Mouse (Mus musculus): ENCODE data around the gene Egln3. TPM values are rescaled to one million over a fixed set of nuclear protein-coding genes. Genes with fewer than 3 reads are reported as not detected.
A peak's percentile ranks its signal among the peaks of the same experiment; 100 is the strongest.

Gene Egln3
- polyA plus RNA-seq, 1 experiment from 2014 or later = 69.4 TPM

- peaks cover 18% of the 10 kb centered on the region for H3K4me1 ChIP-seq (ENCODE audit: control insufficient read depth, insufficient read depth, low read length)
- no peak overlapping the region for H3K4me2 ChIP-seq (ENCODE audit: low read depth, low read length)
- H3K27me3 ChIP-seq (replicated peaks; ENCODE audit: control insufficient read depth, insufficient read depth, low read length) = no peaks in the 10 kb centered on the region
- no peaks in the 10 kb centered on the region for H3K9me3 ChIP-seq (ENCODE audit: control insufficient read depth, low read length)
- H3K4me3 ChIP-seq (ENCODE audit: low read length) = no peak overlapping the region
- no peak overlapping the region for H3K9ac ChIP-seq (ENCODE audit: low read depth, low read length)
- no peak for ATAC-seq
- H3K27ac ChIP-seq (ENCODE audit: low read length) = 0 out of 2 replicates have a peak overlapping the region, but pooled peaks have one; percentile 35
- H3K36me3 ChIP-seq (ENCODE audit: control insufficient read depth, insufficient read depth, low read length) = no peaks in the 10 kb centered on the region
- WGBS = 44% methylated on average over 8 of the region's 8 CpGs
Observed at GRCm38 (mm10) chr12:54208433-54209181, 4.9 kb upstream of the Egln3 start.

GRCm38 (mm10) chr12:54205731-54206130 lies 2.1 kb upstream of the Egln3 start:
- 87% methylated on average over 4 of the region's 4 CpGs for WGBS
- peak overlapping the region; percentile 47; the same call in 1 of the 2 replicates for H3K27ac ChIP-seq (ENCODE audit: low read length)
- H3K4me2 ChIP-seq (ENCODE audit: low read depth, low read length) = no peak overlapping the region
- no peaks in the 10 kb centered on the region for H3K9me3 ChIP-seq (ENCODE audit: control insufficient read depth, low read length)
- no peak overlapping the region for H3K9ac ChIP-seq (ENCODE audit: low read depth, low read length)
- ATAC-seq = 0 out of 2 replicates have a peak, but pooled peaks have one; percentile 9
- peaks cover 12% of the 10 kb centered on the region for H3K4me1 ChIP-seq (ENCODE audit: control insufficient read depth, insufficient read depth, low read length)
- no peaks in the 10 kb centered on the region for H3K36me3 ChIP-seq (ENCODE audit: control insufficient read depth, insufficient read depth, low read length)
- H3K27me3 ChIP-seq (replicated peaks; ENCODE audit: control insufficient read depth, insufficient read depth, low read length) = no peaks in the 10 kb centered on the region
- no peak overlapping the region for H3K4me3 ChIP-seq (ENCODE audit: low read length)

- no peaks in the 10 kb centered on the region for H3K36me3 ChIP-seq (ENCODE audit: control insufficient read depth, insufficient read depth, low read length)
- H3K27me3 ChIP-seq (replicated peaks; ENCODE audit: control insufficient read depth, insufficient read depth, low read length) = no peaks in the 10 kb centered on the region
- no peak overlapping the region for H3K9ac ChIP-seq (ENCODE audit: low read depth, low read length)
- peak overlapping the region; percentile 47; the same call in 1 of the 2 replicates for H3K27ac ChIP-seq (ENCODE audit: low read length)
- H3K4me2 ChIP-seq (ENCODE audit: low read depth, low read length) = no peak overlapping the region
- peaks cover 13% of the 10 kb centered on the region for H3K4me1 ChIP-seq (ENCODE audit: control insufficient read depth, insufficient read depth, low read length)
- 13% methylated on average over 1 of the region's 1 CpGs for WGBS
- peak; percentile 39 for ATAC-seq
- H3K4me3 ChIP-seq (ENCODE audit: low read length) = no peak overlapping the region
- H3K9me3 ChIP-seq (ENCODE audit: control insufficient read depth, low read length) = no peaks in the 10 kb centered on the region
Observed at GRCm38 (mm10) chr12:54205195-54205594, 1.5 kb upstream of the Egln3 start.

- H3K4me2 ChIP-seq (ENCODE audit: low read depth, low read length) = peak overlapping the region; percentile 57
- H3K27me3 ChIP-seq (replicated peaks; ENCODE audit: control insufficient read depth, insufficient read depth, low read length) = no peaks in the 10 kb centered on the region
- WGBS = 2% methylated on average over 55 of the region's 55 CpGs
- peak; percentile 56 for ATAC-seq
- no peaks in the 10 kb centered on the region for H3K9me3 ChIP-seq (ENCODE audit: control insufficient read depth, low read length)
- peak overlapping the region; percentile 74 for H3K4me3 ChIP-seq (ENCODE audit: low read length)
- no peaks in the 10 kb centered on the region for H3K36me3 ChIP-seq (ENCODE audit: control insufficient read depth, insufficient read depth, low read length)
- peak overlapping the region; percentile 90 for H3K27ac ChIP-seq (ENCODE audit: low read length)
- peak overlapping the region; percentile 87 for H3K9ac ChIP-seq (ENCODE audit: low read depth, low read length)
- H3K4me1 ChIP-seq (ENCODE audit: control insufficient read depth, insufficient read depth, low read length) = peaks cover 25% of the 10 kb centered on the region
Observed at GRCm38 (mm10) chr12:54202765-54203655, 650 bp downstream of the Egln3 start.

- no peak for ATAC-seq
- H3K4me2 ChIP-seq (ENCODE audit: low read depth, low read length) = peak overlapping the region; percentile 57
Observed at GRCm38 (mm10) chr12:54202276-54202675, 1.4 kb downstream of the Egln3 start.

GRCm38 (mm10) chr12:54200856-54201255 lies 2.8 kb downstream of the Egln3 start:
- H3K4me3 ChIP-seq (ENCODE audit: low read length) = peak overlapping the region; percentile 74
- peak overlapping the region; percentile 42; the same call in 1 of the 2 replicates for H3K9ac ChIP-seq (ENCODE audit: low read depth, low read length)
- WGBS = 35% methylated on average over 6 of the region's 6 CpGs
- no peak for ATAC-seq
- H3K9me3 ChIP-seq (ENCODE audit: control insufficient read depth, low read length) = no peaks in the 10 kb centered on the region
- H3K4me1 ChIP-seq (ENCODE audit: control insufficient read depth, insufficient read depth, low read length) = peaks cover 45% of the 10 kb centered on the region
- no peaks in the 10 kb centered on the region for H3K36me3 ChIP-seq (ENCODE audit: control insufficient read depth, insufficient read depth, low read length)
- H3K4me2 ChIP-seq (ENCODE audit: low read depth, low read length) = peak overlapping the region; percentile 57
- H3K27ac ChIP-seq (ENCODE audit: low read length) = peak overlapping the region; percentile 90; the same call in 1 of the 2 replicates
- no peaks in the 10 kb centered on the region for H3K27me3 ChIP-seq (replicated peaks; ENCODE audit: control insufficient read depth, insufficient read depth, low read length)

More at GRCm38 (mm10) chr12:54202276-54202675, 1.4 kb downstream of the Egln3 start:
- Histone ChIP-seq H3K9ac (ENCODE audit: low read depth, low read length) (peak overlapping the region; percentile 87), H3K4me3 (ENCODE audit: low read length) (peak overlapping the region; percentile 74), H3K27me3 (replicated peaks; ENCODE audit: control insufficient read depth, insufficient read depth, low read length) (no peaks in the 10 kb centered on the region), H3K36me3 (ENCODE audit: control insufficient read depth, insufficient read depth, low read length) (no peaks in the 10 kb centered on the region), H3K27ac (ENCODE audit: low read length) (peak overlapping the region; percentile 90), H3K9me3 (ENCODE audit: control insufficient read depth, low read length) (no peaks in the 10 kb centered on the region), H3K4me1 (ENCODE audit: control insufficient read depth, insufficient read depth, low read length) (peaks cover 32% of the 10 kb centered on the region)
- whole genome bisulfite sequencing = 30% methylated on average over 6 of the region's 6 CpGs

GRCm38 (mm10) chr12:54200172-54200571 lies 3.5 kb downstream of the Egln3 start:
- no peak for ATAC-seq
- Histone ChIP-seq H3K27ac (ENCODE audit: low read length) (peak overlapping the region; percentile 87), H3K4me3 (ENCODE audit: low read length) (peak overlapping the region; percentile 37), H3K9me3 (ENCODE audit: control insufficient read depth, low read length) (no peaks in the 10 kb centered on the region), H3K27me3 (replicated peaks; ENCODE audit: control insufficient read depth, insufficient read depth, low read length) (no peaks in the 10 kb centered on the region), H3K9ac (ENCODE audit: low read depth, low read length) (peak overlapping the region; percentile 53), H3K4me2 (ENCODE audit: low read depth, low read length) (peak overlapping the region; percentile 35), H3K4me1 (ENCODE audit: control insufficient read depth, insufficient read depth, low read length) (peaks cover 41% of the 10 kb centered on the region), H3K36me3 (ENCODE audit: control insufficient read depth, insufficient read depth, low read length) (no peaks in the 10 kb centered on the region)
- WGBS = 24% methylated on average over 4 of the region's 4 CpGs

GRCm38 (mm10) chr12:54198282-54198918 lies 5.3 kb downstream of the Egln3 start:
- WGBS = 78% methylated on average over 4 of the region's 4 CpGs
- Histone ChIP-seq H3K27ac (ENCODE audit: low read length) (peak overlapping the region; percentile 87), H3K27me3 (replicated peaks; ENCODE audit: control insufficient read depth, insufficient read depth, low read length) (no peaks in the 10 kb centered on the region), H3K9me3 (ENCODE audit: control insufficient read depth, low read length) (no peaks in the 10 kb centered on the region), H3K4me2 (ENCODE audit: low read depth, low read length) (peak overlapping the region; percentile 35), H3K9ac (ENCODE audit: low read depth, low read length) (peak overlapping the region; percentile 53), H3K4me1 (ENCODE audit: control insufficient read depth, insufficient read depth, low read length) (peaks cover 46% of the 10 kb centered on the region), H3K36me3 (ENCODE audit: control insufficient read depth, insufficient read depth, low read length) (no peaks in the 10 kb centered on the region), H3K4me3 (ENCODE audit: low read length) (peak overlapping the region; percentile 22)
- ATAC-seq = peak; percentile 54

GRCm38 (mm10) chr12:54197849-54198248 lies 5.8 kb downstream of the Egln3 start:
- WGBS = 28% methylated on average over 11 of the region's 11 CpGs
- peak overlapping the region; percentile 87 for H3K27ac ChIP-seq (ENCODE audit: low read length)
- no peaks in the 10 kb centered on the region for H3K36me3 ChIP-seq (ENCODE audit: control insufficient read depth, insufficient read depth, low read length)
- H3K4me2 ChIP-seq (ENCODE audit: low read depth, low read length) = peak overlapping the region; percentile 35
- H3K9me3 ChIP-seq (ENCODE audit: control insufficient read depth, low read length) = no peaks in the 10 kb centered on the region
- ATAC-seq = peak; percentile 51
- H3K27me3 ChIP-seq (replicated peaks; ENCODE audit: control insufficient read depth, insufficient read depth, low read length) = no peaks in the 10 kb centered on the region
- peak overlapping the region; percentile 22 for H3K4me3 ChIP-seq (ENCODE audit: low read length)
- peaks cover 51% of the 10 kb centered on the region for H3K4me1 ChIP-seq (ENCODE audit: control insufficient read depth, insufficient read depth, low read length)
- H3K9ac ChIP-seq (ENCODE audit: low read depth, low read length) = peak overlapping the region; percentile 24
